Mouse (Mus musculus): ENCODE measurements around the gene Aqr. TPM values are rescaled to one million over a fixed set of nuclear protein-coding genes. Genes with fewer than 3 reads are reported as not detected.

Gene Aqr
- total RNA-seq, 4 experiments from 2014 or later: 26.9 to 37.3 (median 33.7) TPM

GRCm38 (mm10) chr2:114136755-114137154 lies 50.1 kb downstream of the Aqr start:
- DNase-seq (ENCODE audit: low spot score in 2 of 2): no peak

GRCm38 (mm10) chr2:114135777-114136176 lies 51.0 kb downstream of the Aqr start:
- no peak for DNase-seq (ENCODE audit: low spot score in 2 of 2)

GRCm38 (mm10) chr2:114133355-114133754 lies 53.5 kb downstream of the Aqr start:
- no peak for DNase-seq (ENCODE audit: low spot score in 2 of 2)

GRCm38 (mm10) chr2:114130657-114131056 lies 56.2 kb downstream of the Aqr start:
- DNase-seq (ENCODE audit: low spot score in 2 of 2): no peak

GRCm38 (mm10) chr2:114123304-114123703 lies 63.5 kb downstream of the Aqr start:
- DNase-seq (ENCODE audit: low spot score in 2 of 2): no peak

- DNase-seq (ENCODE audit: low spot score in 2 of 2): no peak
Observed at GRCm38 (mm10) chr2:114119451-114119850, 67.4 kb downstream of the Aqr start.

GRCm38 (mm10) chr2:114117665-114118064 lies 69.2 kb downstream of the Aqr start:
- DNase-seq (ENCODE audit: low spot score in 2 of 2): no peak

- DNase-seq (ENCODE audit: low spot score in 2 of 2): no peak
Observed at GRCm38 (mm10) chr2:114117235-114117634, 69.6 kb downstream of the Aqr start.

GRCm38 (mm10) chr2:114115563-114115962 lies 71.3 kb downstream of the Aqr start:
- no peak for DNase-seq (ENCODE audit: low spot score in 2 of 2)

GRCm38 (mm10) chr2:114107288-114108278 lies 79.2 kb downstream of the Aqr start:
- no peak for DNase-seq (ENCODE audit: low spot score in 2 of 2)

- no peak for DNase-seq (ENCODE audit: low spot score in 2 of 2)
Observed at GRCm38 (mm10) chr2:114106383-114106782, 80.4 kb downstream of the Aqr start.

GRCm38 (mm10) chr2:114102471-114102870 lies 84.4 kb downstream of the Aqr start:
- DNase-seq (ENCODE audit: low spot score in 2 of 2): no peak

GRCm38 (mm10) chr2:114100834-114101233 lies 86.0 kb downstream of the Aqr start:
- no peak for DNase-seq (ENCODE audit: low spot score in 2 of 2)

- no peak for DNase-seq (ENCODE audit: low spot score in 2 of 2)
Observed at GRCm38 (mm10) chr2:114099816-114100215, 87.0 kb downstream of the Aqr start.

GRCm38 (mm10) chr2:114099109-114099508 lies 87.7 kb downstream of the Aqr start:
- no peak for DNase-seq (ENCODE audit: low spot score in 2 of 2)

- no peak for DNase-seq (ENCODE audit: low spot score in 2 of 2)
Observed at GRCm38 (mm10) chr2:114097627-114098026, 89.2 kb downstream of the Aqr start.

- DNase-seq (ENCODE audit: low spot score in 2 of 2): no peak
Observed at GRCm38 (mm10) chr2:114096570-114096969, 90.3 kb downstream of the Aqr start.

- no peak for DNase-seq (ENCODE audit: low spot score in 2 of 2)
Observed at GRCm38 (mm10) chr2:114095348-114095747, 91.5 kb downstream of the Aqr start.

- DNase-seq (ENCODE audit: low spot score in 2 of 2): no peak
Observed at GRCm38 (mm10) chr2:114094696-114095095, 92.1 kb downstream of the Aqr start.

- DNase-seq (ENCODE audit: low spot score in 2 of 2): no peak
Observed at GRCm38 (mm10) chr2:114093577-114093976, 93.2 kb downstream of the Aqr start.

- no peak for DNase-seq (ENCODE audit: low spot score in 2 of 2)
Observed at GRCm38 (mm10) chr2:114089862-114090261, 97.0 kb downstream of the Aqr start.

GRCm38 (mm10) chr2:114087271-114087670 lies 99.6 kb downstream of the Aqr start:
- peak; percentile 9 for DNase-seq (ENCODE audit: low spot score in 2 of 2)

GRCm38 (mm10) chr2:114071876-114072275 lies 114.9 kb downstream of the Aqr start:
- no peak for DNase-seq (ENCODE audit: low spot score in 2 of 2)
